Mouse (Mus musculus) cortical plate, adult 2 months (tissue): ENCODE measurements around the gene Ostn.

Experiments
- CTCF ChIP-seq: fragments of 200-500 bp; IDR thresholded peaks from 2 replicates; pipeline ENCODE4 v1.5.1; 2011; ENCODE audit warnings: mild to moderate bottlenecking, control low read depth, low read length; ENCODE audit not compliant: insufficient read depth; ENCODE audit errors: extremely low read depth
- POLR2A ChIP-seq: fragments of 200-500 bp; IDR thresholded peaks from 2 replicates; pipeline ENCODE4 v1.6.1; 2011; ENCODE audit warnings: mild to moderate bottlenecking, low read length, control low read depth; ENCODE audit not compliant: insufficient read depth; ENCODE audit errors: extremely low read depth

DNA sequence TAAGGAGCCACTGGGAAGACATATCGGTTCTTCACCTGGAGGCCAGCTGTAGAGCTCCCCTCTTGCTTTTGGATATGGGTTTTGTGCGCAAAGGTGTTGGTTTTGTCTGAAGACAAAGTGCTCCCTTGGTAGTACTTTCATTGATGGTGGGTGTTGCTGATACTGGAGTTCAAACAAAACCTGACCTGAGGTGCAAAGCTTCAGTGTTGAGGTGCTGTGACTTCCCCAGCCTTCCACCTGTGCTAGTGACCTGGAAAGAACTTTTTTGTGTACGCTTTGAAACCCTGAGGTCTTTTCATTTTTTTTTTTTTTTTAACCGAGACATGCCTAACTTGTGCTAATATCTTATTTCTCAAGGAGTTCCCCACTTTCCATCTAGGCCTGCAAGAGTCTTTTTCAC, 83.0 kb downstream of the Ostn start:
- TF ChIP-seq POLR2A (no peak), CTCF (no peak)
